In genomic region chr19:28758854-28759253, GRCm38 (mm10) we compare ENCODE assay signal across 8 mouse cellular contexts.
A peak's percentile ranks its signal among the peaks of the same experiment; 100 is the strongest.
DNase-seq lines count a peak whose midpoint lies in the region; TF ChIP-seq lines count a peak whose summit lies in the region.
"Had no signal": no experiment of that assay in that cellular context is flagged by ENCODE, and none has a peak within 500 bp of the region (broad histone marks: within the 10 kb centered on the region; RNA-seq: fewer than 3 reads in every experiment).

No protein-coding gene starts in this region.

- in situ Hi-C loops in ES-E14 (cut with MboI; ENCODE audit: low sequenced_read_pairs in 2 of 2, unreplicated experiment in 2 of 2), result loop anchor here in 1 of 2 experiments (25.0 kb wide), 1 partner anchor 622 kb away; no protein-coding TSS in a partner anchor

- no peaks in the 10 kb centered on the region for H3K9me3 ChIP-seq in ES-E14 (ENCODE audit: control insufficient read depth, insufficient read depth, low read depth, low read length)

- H3K4me1 ChIP-seq in ES-E14 (ENCODE audit: control insufficient read depth in 2 of 2, insufficient read depth in 2 of 2, low read length in 2 of 2, poor library complexity in 1 of 2), result peaks cover 0 to 3% of the 10 kb centered on the region in 2 experiments; a peak in 2 of 4 replicates
- H3K4me1 ChIP-seq: limb, embryonic 13.5 days had no signal

- DNase-seq in B cell, adult 2 months, result peak; percentile 57
- DNase-seq in ES-E14 (ENCODE audit: low read depth, low spot score), result peak; percentile 61
- peak; percentile 14 for DNase-seq in cerebellum, adult 11 months
- peak; percentile 50 to 71 for DNase-seq in frontal cortex, postnatal 14 days (ENCODE audit: low spot score in 2 of 2)
- DNase-seq in layer of hippocampus, adult 11-12 months (ENCODE audit: low spot score), result peak; percentile 75
- DNase-seq in lung, postnatal 10 days, result peak; percentile 77
- peak; percentile 47 to 53 for DNase-seq in right cerebral cortex, postnatal 36 days (ENCODE audit: low spot score in 2 of 2)

- H3K36me3 ChIP-seq in ES-E14 (ENCODE audit: control insufficient read depth, insufficient read depth, low read length, poor library complexity, severe bottlenecking), result no peaks in the 10 kb centered on the region
- H3K36me3 ChIP-seq: limb, embryonic 13.5 days had no signal

- no peak overlapping the region for H3K4me3 ChIP-seq in ES-E14 (ENCODE audit: insufficient read depth in 1 of 2, low read depth in 1 of 2, low read length in 2 of 2, poor library complexity in 1 of 2, severe bottlenecking in 1 of 2)
- H3K4me3 ChIP-seq: limb, embryonic 13.5 days had no signal

- H3K9ac ChIP-seq in ES-E14 (ENCODE audit: insufficient read depth, low read depth, low read length, poor library complexity, severe bottlenecking), result no peak overlapping the region
- H3K9ac ChIP-seq: limb, embryonic 13.5 days had no signal

- H3K27ac ChIP-seq in ES-E14 (ENCODE audit: insufficient read depth, low read depth, low read length, poor library complexity, severe bottlenecking), result no peak overlapping the region
- H3K27ac ChIP-seq: limb, embryonic 13.5 days had no signal

TF ChIP-seq in ES-E14, 5 proteins besides CTCF, POLR2A, EP300 and RAD21:
- TF ChIP-seq MAFK (IDR thresholded peaks at IDR 0.05; ENCODE audit: insufficient read depth, low read depth, low read length) (0 out of 2 replicates have a peak, but pooled peaks have one; percentile 4), ZC3H11A (IDR thresholded peaks at IDR 0.05; ENCODE audit: borderline replicate concordance, low read depth, low read length) (peak; percentile 75), HCFC1 (IDR thresholded peaks at IDR 0.05; ENCODE audit: borderline replicate concordance, insufficient read depth, low read length) (no peak)
TF ChIP-seq in ES-E14: peak in this region for 2.

Comparison
In these comparisons a context has a peak if more than half of its experiments do, and no peak if none do; other contexts are left out.
1. DNase-seq: peak in every context shown above with its lines; median percentile 77 in lung, postnatal 10 days; 75 in layer of hippocampus, adult 11-12 months; 61 in ES-E14; 60 in frontal cortex, postnatal 14 days; 57 in B cell, adult 2 months; 50 in right cerebral cortex, postnatal 36 days; 14 in cerebellum, adult 11 months.